21 mouse cellular contexts compared by ENCODE assay signal in the genomic region with DNA sequence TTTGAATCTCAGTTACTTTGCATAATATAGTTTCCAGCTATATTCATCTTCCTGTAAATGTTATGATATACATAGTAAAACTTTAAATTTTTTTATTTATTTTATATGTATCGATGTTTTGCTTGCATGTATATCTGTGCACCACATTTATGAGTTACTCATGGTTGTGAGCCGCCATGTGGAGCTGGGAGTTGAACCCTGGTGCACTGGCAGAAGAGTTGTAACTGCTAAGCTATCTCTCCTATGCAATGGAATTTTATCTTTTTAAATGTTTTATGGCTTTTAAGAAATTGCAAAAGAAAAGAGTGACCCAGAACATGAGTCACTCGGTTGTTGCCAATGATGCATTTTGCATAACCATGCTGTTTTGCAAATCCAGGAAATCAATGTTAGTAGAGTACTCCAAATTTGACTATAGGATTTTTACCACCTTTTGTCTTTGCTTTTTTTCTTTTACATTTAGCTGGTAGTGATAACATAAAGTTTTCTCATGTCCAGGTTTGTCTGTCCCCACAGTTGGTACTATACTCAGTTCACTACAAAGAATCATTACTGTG.
"Had no signal": no experiment of that assay in that cellular context is flagged by ENCODE, and none has a peak within 500 bp of the region (broad histone marks: within the 10 kb centered on the region; RNA-seq: fewer than 3 reads in every experiment).

No protein-coding gene starts in this region.

- H3K27ac ChIP-seq: limb, embryonic 10.5 days; limb, embryonic 13.5 days; liver, embryonic 14.5 days; midbrain, embryonic 10.5 days; midbrain, embryonic 13.5 days; neural tube, embryonic 13.5 days; stomach, postnatal 0 days had no signal

- H3K9ac ChIP-seq: limb, embryonic 13.5 days; liver, embryonic 14.5 days; liver, postnatal 0 days; lung, embryonic 14.5 days; midbrain, embryonic 13.5 days; neural tube, embryonic 13.5 days had no signal

- H3K27me3 ChIP-seq: limb, embryonic 13.5 days; megakaryocyte, embryonic 14.5 days; midbrain, embryonic 13.5 days; neural tube, embryonic 13.5 days had no signal

- H3K36me3 ChIP-seq: neural tube, embryonic 13.5 days had no signal

- H3K4me1 ChIP-seq: midbrain, embryonic 13.5 days had no signal

- ATAC-seq: lung, postnatal 0 days; midbrain, embryonic 13.5 days; midbrain, embryonic 16.5 days had no signal

- H3K4me3 ChIP-seq: limb, embryonic 10.5 days; limb, embryonic 13.5 days; megakaryocyte, embryonic 14.5 days; midbrain, embryonic 10.5 days; midbrain, embryonic 13.5 days; myocyte; neural tube, embryonic 13.5 days had no signal

- H3K9me3 ChIP-seq: limb, embryonic 10.5 days; limb, embryonic 13.5 days; megakaryocyte, embryonic 14.5 days; midbrain, embryonic 10.5 days; midbrain, embryonic 13.5 days; neural tube, embryonic 13.5 days had no signal

- H3K4me2 ChIP-seq: limb, embryonic 13.5 days; liver, embryonic 11.5 days; lung, embryonic 14.5 days; midbrain, embryonic 13.5 days; neural tube, embryonic 13.5 days had no signal

- DNase-seq: kidney, adult 18-20 months; kidney, adult 9 months; kidney, postnatal 14 days; kidney, postnatal 4 days; liver, postnatal 0 days; lung, embryonic 14.5 days; retina, postnatal 1 day; thymus, adult 2 months; thymus, postnatal 14 days had no signal
